Mouse (Mus musculus): ENCODE results near the gene Cldn34b2.
"Not testable (repeated sequence)": the region's sequence is repeated elsewhere in the genome, so short reads cannot be mapped to it uniquely, and the experiment has no call there.

Gene Cldn34b2

GRCm38 (mm10) chrX:155128312-155128711 is at the start of gene Cldn34b2:
Gene Cldn34b2, minus strand, starts transcription at chrX:155128412.
- DNase-seq (ENCODE audit: low read depth) = not testable (repeated sequence)

- DNase-seq (ENCODE audit: low read depth) = no peak
These were observed 49.4 kb upstream of the Cldn34b2 start for GRCm38 (mm10) chrX:155177640-155178039.

- no peak for DNase-seq (ENCODE audit: low read depth)
These were observed 49.0 kb upstream of the Cldn34b2 start for GRCm38 (mm10) chrX:155177230-155177629.

- DNase-seq (ENCODE audit: low read depth) = no peak
These were observed 47.4 kb upstream of the Cldn34b2 start for GRCm38 (mm10) chrX:155175568-155175967.

GRCm38 (mm10) chrX:155172310-155172709 is 44.1 kb upstream of the Cldn34b2 start:
- DNase-seq (ENCODE audit: low read depth) = no peak

GRCm38 (mm10) chrX:155171754-155172153 is 43.5 kb upstream of the Cldn34b2 start:
- no peak for DNase-seq (ENCODE audit: low read depth)

- DNase-seq (ENCODE audit: low read depth) = no peak
These were observed 41.7 kb upstream of the Cldn34b2 start for GRCm38 (mm10) chrX:155169886-155170285.

- no peak for DNase-seq (ENCODE audit: low read depth)
These were observed 39.5 kb upstream of the Cldn34b2 start for GRCm38 (mm10) chrX:155167667-155168066.

- DNase-seq (ENCODE audit: low read depth) = no peak
These were observed 38.1 kb upstream of the Cldn34b2 start for GRCm38 (mm10) chrX:155166313-155166712.

- no peak for DNase-seq (ENCODE audit: low read depth)
These were observed 35.3 kb upstream of the Cldn34b2 start for GRCm38 (mm10) chrX:155163553-155163952.

- no peak for DNase-seq (ENCODE audit: low read depth)
These were observed 23.7 kb upstream of the Cldn34b2 start for GRCm38 (mm10) chrX:155151868-155152267.

GRCm38 (mm10) chrX:155144718-155145117 is 16.5 kb upstream of the Cldn34b2 start:
- DNase-seq (ENCODE audit: low read depth) = peak; percentile 73

GRCm38 (mm10) chrX:155098024-155098423 is 30.2 kb downstream of the Cldn34b2 start:
- DNase-seq (ENCODE audit: low read depth) = peak; percentile 60

GRCm38 (mm10) chrX:155093566-155093965 is 34.6 kb downstream of the Cldn34b2 start, which contains the start of gene Magea2:
Gene Magea2, minus strand, starts transcription at chrX:155093666.
- DNase-seq (ENCODE audit: low read depth) = not testable (repeated sequence)

- DNase-seq (ENCODE audit: low read depth) = not testable (repeated sequence)
These were observed 38.5 kb downstream of the Cldn34b2 start, which contains the start of gene Magea1 for GRCm38 (mm10) chrX:155089693-155090092. Gene Magea1, minus strand, starts transcription at chrX:155089793.

Measured in NIH3T3 (cell line).